Mouse (Mus musculus): ENCODE measurements around the gene Ano2. TPM values are rescaled to one million over a fixed set of nuclear protein-coding genes. Genes with fewer than 3 reads are reported as not detected.

Gene Ano2
- polyA plus RNA-seq, 1 experiment, result 5.3 TPM

DNA sequence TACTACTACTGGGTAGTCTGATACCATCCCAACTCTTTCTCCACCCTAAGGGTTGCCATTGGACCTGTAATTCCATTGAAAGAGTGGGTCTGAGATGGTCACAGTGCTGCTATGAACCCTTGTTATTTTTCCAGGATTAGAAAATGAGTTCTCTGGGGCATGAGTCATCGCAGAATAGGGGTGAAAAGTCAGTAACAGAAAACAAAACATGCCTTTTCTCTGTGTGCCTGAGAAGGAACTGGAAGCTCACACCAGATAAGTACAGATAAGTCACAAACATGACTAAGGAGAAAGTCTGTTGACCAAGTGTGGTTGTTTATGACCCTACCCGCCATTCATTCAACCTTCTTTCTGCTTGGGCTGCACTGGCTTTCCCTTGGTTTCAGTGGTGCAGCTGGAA is 345.4 kb downstream of the Ano2 start:
- Histone ChIP-seq H3K36me3 (ENCODE audit: control insufficient read depth, insufficient read depth, low read length) (no peaks in the 10 kb centered on the region), H3K27ac (ENCODE audit: control insufficient read depth, insufficient read depth, low read depth, low read length) (no peak overlapping the region), H3K4me1 (ENCODE audit: control insufficient read depth, insufficient read depth, low read length) (no peaks in the 10 kb centered on the region), H3K4me3 (ENCODE audit: control insufficient read depth, low read depth, low read length) (no peak overlapping the region), H3K27me3 (ENCODE audit: control insufficient read depth, insufficient read depth, low read length) (no peaks in the 10 kb centered on the region)
- TF ChIP-seq CTCF (IDR thresholded peaks at IDR 0.05; ENCODE audit: control insufficient read depth, insufficient read depth, insufficient replicate concordance, low read depth, low read length) (no peak), POLR2A (IDR thresholded peaks at IDR 0.05; ENCODE audit: control insufficient read depth, low read depth, low read length) (no peak)

DNA sequence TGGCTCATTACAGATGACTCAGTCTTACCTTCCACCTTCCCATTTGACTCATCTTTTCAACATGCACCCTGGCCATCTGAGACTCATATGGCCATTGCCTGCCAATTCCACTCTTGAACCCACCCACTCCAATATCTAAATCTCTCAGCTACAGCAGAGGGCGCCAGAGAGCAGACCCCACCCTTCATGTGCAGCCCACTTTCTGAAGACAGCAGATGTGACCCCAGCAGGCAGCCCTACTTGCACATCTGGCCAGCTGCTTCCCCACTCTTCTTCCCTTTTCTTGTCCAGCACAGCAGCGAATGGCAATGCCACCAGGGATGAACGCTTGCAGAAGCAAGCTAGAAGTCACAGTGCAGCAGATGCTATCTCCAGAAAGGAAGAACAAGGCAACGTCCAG is 355.7 kb downstream of the Ano2 start:
- Histone ChIP-seq H3K4me3 (ENCODE audit: control insufficient read depth, low read depth, low read length) (no peak overlapping the region), H3K27ac (ENCODE audit: control insufficient read depth, insufficient read depth, low read depth, low read length) (no peak overlapping the region), H3K4me1 (ENCODE audit: control insufficient read depth, insufficient read depth, low read length) (no peaks in the 10 kb centered on the region; the same call in 1 of the 2 replicates), H3K36me3 (ENCODE audit: control insufficient read depth, insufficient read depth, low read length) (no peaks in the 10 kb centered on the region), H3K27me3 (ENCODE audit: control insufficient read depth, insufficient read depth, low read length) (no peaks in the 10 kb centered on the region)
- peak; percentile 49; the same call in 1 of the 2 replicates for TF ChIP-seq CTCF (IDR thresholded peaks at IDR 0.05; ENCODE audit: control insufficient read depth, insufficient read depth, insufficient replicate concordance, low read depth, low read length)
- TF ChIP-seq POLR2A (IDR thresholded peaks at IDR 0.05; ENCODE audit: control insufficient read depth, low read depth, low read length), result no peak

DNA sequence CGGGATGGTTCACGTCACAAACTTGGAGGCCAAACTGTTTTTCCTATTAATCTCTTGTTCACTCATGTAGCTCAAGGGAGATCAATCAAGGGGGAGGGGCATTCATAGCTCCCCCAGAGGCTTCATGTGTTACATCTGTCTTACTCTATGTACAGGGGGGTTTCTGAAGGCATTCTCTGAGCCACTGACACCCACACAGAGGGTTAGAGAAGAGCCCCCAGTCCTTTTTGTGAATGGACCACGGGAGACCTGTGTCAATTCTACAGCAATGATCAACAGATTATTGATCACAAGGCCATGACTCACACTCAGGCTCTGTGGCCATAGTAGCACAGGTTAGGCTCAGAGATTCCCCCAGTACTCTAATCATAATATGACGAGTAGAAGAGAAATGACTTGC is 358.0 kb downstream of the Ano2 start:
- no peak overlapping the region for H3K27ac ChIP-seq (ENCODE audit: control insufficient read depth, insufficient read depth, low read depth, low read length)
- no peaks in the 10 kb centered on the region; the same call in 1 of the 2 replicates for H3K4me1 ChIP-seq (ENCODE audit: control insufficient read depth, insufficient read depth, low read length)
- no peaks in the 10 kb centered on the region for H3K36me3 ChIP-seq (ENCODE audit: control insufficient read depth, insufficient read depth, low read length)
- TF ChIP-seq POLR2A (IDR thresholded peaks at IDR 0.05; ENCODE audit: control insufficient read depth, low read depth, low read length), result no peak
- no peak for TF ChIP-seq CTCF (IDR thresholded peaks at IDR 0.05; ENCODE audit: control insufficient read depth, insufficient read depth, insufficient replicate concordance, low read depth, low read length)
- no peak overlapping the region for H3K4me3 ChIP-seq (ENCODE audit: control insufficient read depth, low read depth, low read length)
- H3K27me3 ChIP-seq (ENCODE audit: control insufficient read depth, insufficient read depth, low read length), result no peaks in the 10 kb centered on the region

DNA sequence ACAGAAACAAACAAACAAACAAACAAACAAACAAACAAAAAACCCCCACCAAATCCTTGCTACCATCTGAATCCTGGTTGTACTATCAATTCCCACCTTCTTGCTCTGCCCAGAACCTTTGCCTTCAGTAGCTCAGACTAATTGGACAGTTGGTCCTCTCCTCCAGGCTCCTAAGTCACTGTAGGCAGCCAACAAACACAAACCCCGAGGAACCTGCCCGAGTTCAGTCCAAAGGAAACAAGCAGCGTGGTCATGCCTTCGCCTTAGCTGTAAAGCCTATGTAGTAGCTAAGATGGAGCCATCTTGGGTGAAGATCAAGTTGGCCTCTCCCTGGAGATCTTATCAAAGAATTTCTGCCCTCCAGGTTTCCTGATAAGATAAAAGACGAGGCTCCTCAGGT is 362.9 kb downstream of the Ano2 start:
- no peak for TF ChIP-seq CTCF (IDR thresholded peaks at IDR 0.05; ENCODE audit: control insufficient read depth, insufficient read depth, insufficient replicate concordance, low read depth, low read length)
- no peak for TF ChIP-seq POLR2A (IDR thresholded peaks at IDR 0.05; ENCODE audit: control insufficient read depth, low read depth, low read length)
- H3K4me1 ChIP-seq (ENCODE audit: control insufficient read depth, insufficient read depth, low read length), result no peaks in the 10 kb centered on the region

DNA sequence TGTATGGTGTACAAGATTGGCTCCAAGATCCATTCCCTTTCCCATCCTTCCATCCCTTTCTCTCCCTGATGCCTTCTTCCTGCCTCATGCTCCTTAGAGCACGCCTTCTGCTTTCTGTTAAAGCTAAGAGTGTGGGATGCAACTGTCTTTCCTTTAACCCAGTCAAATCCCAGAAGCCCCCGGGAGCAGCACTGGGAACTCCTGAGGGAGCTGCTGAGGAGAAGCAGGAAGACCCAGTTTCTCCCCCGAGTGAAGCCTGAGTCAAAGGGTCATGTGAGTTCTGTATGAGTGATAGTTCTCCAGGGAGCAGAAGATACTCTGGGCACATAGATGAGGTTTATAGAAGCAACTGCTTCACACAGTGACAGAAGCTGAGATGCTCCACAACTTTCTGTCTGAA is 367.5 kb downstream of the Ano2 start:
- Histone ChIP-seq H3K27me3 (ENCODE audit: control insufficient read depth, insufficient read depth, low read length) (no peaks in the 10 kb centered on the region), H3K27ac (ENCODE audit: control insufficient read depth, insufficient read depth, low read depth, low read length) (no peak overlapping the region), H3K36me3 (ENCODE audit: control insufficient read depth, insufficient read depth, low read length) (no peaks in the 10 kb centered on the region), H3K4me1 (ENCODE audit: control insufficient read depth, insufficient read depth, low read length) (no peaks in the 10 kb centered on the region), H3K4me3 (ENCODE audit: control insufficient read depth, low read depth, low read length) (no peak overlapping the region)
- TF ChIP-seq CTCF (IDR thresholded peaks at IDR 0.05; ENCODE audit: control insufficient read depth, insufficient read depth, insufficient replicate concordance, low read depth, low read length) (no peak), POLR2A (IDR thresholded peaks at IDR 0.05; ENCODE audit: control insufficient read depth, low read depth, low read length) (no peak)

More for the DNA sequence above, 362.9 kb downstream of the Ano2 start:
- Histone ChIP-seq H3K36me3 (ENCODE audit: control insufficient read depth, insufficient read depth, low read length) (no peaks in the 10 kb centered on the region), H3K4me3 (ENCODE audit: control insufficient read depth, low read depth, low read length) (no peak overlapping the region), H3K27ac (ENCODE audit: control insufficient read depth, insufficient read depth, low read depth, low read length) (no peak overlapping the region), H3K27me3 (ENCODE audit: control insufficient read depth, insufficient read depth, low read length) (no peaks in the 10 kb centered on the region)

DNA sequence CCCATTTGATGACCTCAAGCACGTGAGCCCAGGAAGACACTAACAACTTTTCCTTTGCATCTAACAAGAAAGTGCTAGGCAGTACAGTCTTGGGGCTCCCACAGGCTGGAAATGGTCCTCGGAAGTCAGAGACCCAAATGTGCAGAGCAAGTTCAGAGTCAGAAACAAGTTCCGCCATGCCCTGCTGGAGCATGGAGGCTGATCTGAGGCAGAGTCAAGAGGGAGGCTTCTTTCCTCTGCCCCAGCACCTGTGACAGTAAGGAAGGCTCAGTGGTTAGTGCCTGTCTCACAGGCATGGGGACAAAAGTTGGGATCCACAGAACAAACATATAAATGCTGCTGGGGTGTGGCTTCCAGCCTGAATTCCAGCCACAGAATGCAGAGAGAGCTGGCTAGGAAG is 390.3 kb downstream of the Ano2 start:
- TF ChIP-seq POLR2A (IDR thresholded peaks at IDR 0.05; ENCODE audit: control insufficient read depth, low read depth, low read length), result no peak
- Histone ChIP-seq H3K4me3 (ENCODE audit: control insufficient read depth, low read depth, low read length) (no peak overlapping the region), H3K36me3 (ENCODE audit: control insufficient read depth, insufficient read depth, low read length) (no peaks in the 10 kb centered on the region), H3K27me3 (ENCODE audit: control insufficient read depth, insufficient read depth, low read length) (no peaks in the 10 kb centered on the region), H3K27ac (ENCODE audit: control insufficient read depth, insufficient read depth, low read depth, low read length) (no peak overlapping the region), H3K4me1 (ENCODE audit: control insufficient read depth, insufficient read depth, low read length) (no peaks in the 10 kb centered on the region)

DNA sequence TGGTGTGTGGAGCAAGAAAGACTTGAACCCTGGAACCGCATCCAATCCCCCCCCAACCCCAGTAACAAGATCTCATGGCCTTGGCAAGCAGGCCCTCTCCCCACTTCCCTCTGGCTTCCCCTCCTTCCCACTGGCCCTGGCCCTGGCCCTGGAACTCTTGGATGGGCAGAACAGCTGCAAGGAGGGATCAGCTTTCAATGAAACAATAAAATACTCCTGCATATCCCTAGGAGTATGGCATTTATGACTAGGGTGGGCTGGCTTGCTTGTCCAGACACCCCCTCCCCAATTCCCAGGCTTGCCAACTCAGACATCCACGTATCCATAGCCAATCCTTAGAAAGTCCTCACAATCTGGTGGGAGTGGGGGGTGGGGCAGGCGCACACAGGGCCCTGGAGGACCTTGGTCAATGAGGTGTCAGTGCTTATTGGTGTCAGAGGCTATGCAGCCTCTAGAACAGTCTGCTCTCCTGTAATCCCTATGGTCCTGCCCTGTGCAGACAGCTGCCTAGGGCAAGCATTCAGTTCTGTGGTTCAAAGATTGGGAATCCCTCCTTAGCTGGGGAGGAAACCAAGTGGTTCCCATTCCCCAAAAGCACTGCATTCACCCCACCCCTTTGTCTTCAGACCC is 396.2 kb downstream of the Ano2 start:
- Histone ChIP-seq H3K36me3 (ENCODE audit: control insufficient read depth, insufficient read depth, low read length) (no peaks in the 10 kb centered on the region), H3K27me3 (ENCODE audit: control insufficient read depth, insufficient read depth, low read length) (no peaks in the 10 kb centered on the region), H3K27ac (ENCODE audit: control insufficient read depth, insufficient read depth, low read depth, low read length) (no peak overlapping the region), H3K4me1 (ENCODE audit: control insufficient read depth, insufficient read depth, low read length) (no peaks in the 10 kb centered on the region), H3K4me3 (ENCODE audit: control insufficient read depth, low read depth, low read length) (no peak overlapping the region)
- TF ChIP-seq CTCF (IDR thresholded peaks at IDR 0.05; ENCODE audit: control insufficient read depth, insufficient read depth, insufficient replicate concordance, low read depth, low read length) (no peak), POLR2A (IDR thresholded peaks at IDR 0.05; ENCODE audit: control insufficient read depth, low read depth, low read length) (no peak)
